Mouse (Mus musculus) MEL (cell line): Measurements from ENCODE around the gene Sntg2. TPM values are rescaled to one million over a fixed set of nuclear protein-coding genes. Genes with fewer than 3 reads are reported as not detected.

Experiments used
- DNase-seq: peaks from one replicate; pipeline ENCODE4 v3.0.0; 2011; ENCODE audit warnings: low read depth, low spot score
- H3K27ac ChIP-seq: 2 replicates; pipeline ENCODE4 v1.5.1; 2012; ENCODE audit warnings: low read depth, mild to moderate bottlenecking, control low read depth, low read length, moderate library complexity; ENCODE audit not compliant: control insufficient read depth
- H3K27me3 ChIP-seq, 2 experiments: fragments of 150-350 bp in 1 of 2; sonication (generic) in 1 of 2; 2 replicates each; pipeline ENCODE4 v1.6.1; 2012; ENCODE audit warnings: low read length in 2 of 2, mild to moderate bottlenecking in 2 of 2, improper control_type of control experiment in 1 of 2, moderate library complexity in 1 of 2; ENCODE audit not compliant: insufficient read depth in 2 of 2, control insufficient read depth in 1 of 2
- H3K36me3 ChIP-seq, 2 experiments: 2 replicates each; pipeline ENCODE4 v1.6.1; 2012 to 2014; ENCODE audit warnings: low read length in 2 of 2, improper control_type of control experiment in 1 of 2, inconsistent platforms in 1 of 2, mild to moderate bottlenecking in 1 of 2; ENCODE audit not compliant: insufficient read depth in 2 of 2, control insufficient read depth in 1 of 2
- H3K4me1 ChIP-seq, 2 experiments: fragments of 150-350 bp in 1 of 2; sonication (generic) in 1 of 2; 2 replicates each; pipeline ENCODE4 v1.6.1; 2012; ENCODE audit warnings: low read length in 2 of 2, improper control_type of control experiment in 1 of 2, mild to moderate bottlenecking in 1 of 2; ENCODE audit not compliant: insufficient read depth in 2 of 2, control insufficient read depth in 1 of 2
- H3K4me3 ChIP-seq, 2 experiments: fragments of 150-350 bp in 1 of 2; sonication (generic) in 1 of 2; 2 replicates each; pipeline ENCODE4 v1.5.1; 2012; ENCODE audit warnings: low read depth in 2 of 2, low read length in 2 of 2, mild to moderate bottlenecking in 2 of 2, moderate library complexity in 2 of 2, control low read depth in 1 of 2, improper control_type of control experiment in 1 of 2; ENCODE audit not compliant: control insufficient read depth in 1 of 2, insufficient read depth in 1 of 2
- H3K79me2 ChIP-seq: 2 replicates; pipeline ENCODE4 v1.6.1; 2012; ENCODE audit warnings: mild to moderate bottlenecking, low read length, moderate library complexity; ENCODE audit not compliant: control insufficient read depth, poor library complexity, insufficient read depth
- H3K9ac ChIP-seq: 2 replicates; pipeline ENCODE4 v1.6.1; 2012; ENCODE audit warnings: low read depth, mild to moderate bottlenecking, control low read depth, low read length, moderate library complexity; ENCODE audit not compliant: control insufficient read depth, poor library complexity, severe bottlenecking
- H3K9me3 ChIP-seq: fragments of 150-350 bp; sonication (generic); replicated peaks from 2 replicates; pipeline ENCODE4 v1.6.1; 2012; ENCODE audit warnings: mild to moderate bottlenecking, low read length, improper control_type of control experiment, moderate library complexity; ENCODE audit not compliant: insufficient read depth
- CHD1 ChIP-seq: IDR thresholded peaks from 2 replicates; pipeline ENCODE4 v1.6.1; 2012; ENCODE audit warnings: low read depth, mild to moderate bottlenecking, inconsistent platforms, low read length, improper control_type of control experiment
- CTCF ChIP-seq, 3 experiments: IDR thresholded peaks in 2 of 3; conservative IDR thresholded peaks in 1 of 3; 2 replicates each; pipeline ENCODE4 v1.5.1; 2011 to 2012; ENCODE audit warnings: low read length in 3 of 3, low read depth in 2 of 3, mild to moderate bottlenecking in 2 of 3, improper control_type of control experiment in 1 of 3, inconsistent platforms in 1 of 3, mixed read lengths in 1 of 3, moderate library complexity in 1 of 3; ENCODE audit not compliant: control insufficient read depth in 1 of 3, insufficient read depth in 1 of 3, poor library complexity in 1 of 3, severe bottlenecking in 1 of 3
- ETS1 ChIP-seq: IDR thresholded peaks from 2 replicates; pipeline ENCODE4 v1.6.1; 2012; ENCODE audit warnings: low read depth, mild to moderate bottlenecking, inconsistent platforms, low read length, improper control_type of control experiment, moderate library complexity
- GATA1 ChIP-seq: IDR thresholded peaks from 2 replicates; pipeline ENCODE4 v1.6.1; 2011; ENCODE audit warnings: low read depth, low read length, improper control_type of control experiment
- HCFC1 ChIP-seq: IDR thresholded peaks from 2 replicates; pipeline ENCODE4 v1.6.1; 2012; ENCODE audit warnings: low read depth, mild to moderate bottlenecking, inconsistent platforms, low read length, improper control_type of control experiment, moderate library complexity
- JUND ChIP-seq: IDR thresholded peaks from 2 replicates; pipeline ENCODE4 v1.6.1; 2011; ENCODE audit warnings: low read depth, mild to moderate bottlenecking, improper control_type of control experiment, low read length
- MAFK ChIP-seq: IDR thresholded peaks from 2 replicates; pipeline ENCODE4 v1.6.1; 2011; ENCODE audit warnings: low read depth, mild to moderate bottlenecking, low read length, improper control_type of control experiment, borderline replicate concordance
- MAX ChIP-seq: IDR thresholded peaks from 2 replicates; pipeline ENCODE4 v1.6.1; 2011; ENCODE audit warnings: low read length, improper control_type of control experiment
- MAZ ChIP-seq: IDR thresholded peaks from 2 replicates; pipeline ENCODE4 v1.6.1; 2012; ENCODE audit warnings: low read depth, mild to moderate bottlenecking, inconsistent platforms, low read length, improper control_type of control experiment
- MEF2A ChIP-seq: IDR thresholded peaks from 2 replicates; pipeline ENCODE4 v1.6.1; 2014; ENCODE audit warnings: low read depth, mild to moderate bottlenecking, inconsistent platforms, low read length, improper control_type of control experiment; ENCODE audit not compliant: poor library complexity, insufficient replicate concordance, severe bottlenecking; ENCODE audit errors: extremely low read depth
- MXI1 ChIP-seq: IDR thresholded peaks from 2 replicates; pipeline ENCODE4 v1.6.1; 2011; ENCODE audit warnings: mild to moderate bottlenecking, low read depth, low read length, improper control_type of control experiment
- MYC ChIP-seq: IDR thresholded peaks from 2 replicates; pipeline ENCODE4 v1.6.1; 2011; ENCODE audit warnings: low read depth, mild to moderate bottlenecking, low read length, improper control_type of control experiment, moderate library complexity
- NRF1 ChIP-seq: IDR thresholded peaks from 2 replicates; pipeline ENCODE4 v1.6.1; 2014; ENCODE audit warnings: low read depth, mild to moderate bottlenecking, inconsistent platforms, low read length, improper control_type of control experiment, moderate library complexity; ENCODE audit not compliant: poor library complexity, insufficient read depth, severe bottlenecking
- POLR2A ChIP-seq, 2 experiments: IDR thresholded peaks; 2 replicates each; pipeline ENCODE4 v1.6.1; 2011 to 2012; ENCODE audit warnings: low read length in 2 of 2, mild to moderate bottlenecking in 2 of 2, control low read depth in 1 of 2, improper control_type of control experiment in 1 of 2, low read depth in 1 of 2, moderate library complexity in 1 of 2; ENCODE audit not compliant: control insufficient read depth in 1 of 2, insufficient read depth in 1 of 2, poor library complexity in 1 of 2
- POLR2AphosphoS2 ChIP-seq: IDR thresholded peaks from 2 replicates; pipeline ENCODE4 v1.6.1; 2011; ENCODE audit warnings: low read length, improper control_type of control experiment
- POLR2AphosphoS5 ChIP-seq: IDR thresholded peaks from 2 replicates; pipeline ENCODE4 v1.6.1; 2012; ENCODE audit warnings: low read depth, borderline replicate concordance, mild to moderate bottlenecking, inconsistent platforms, low read length, moderate library complexity, mixed read lengths
- RAD21 ChIP-seq: IDR thresholded peaks from 2 replicates; pipeline ENCODE4 v1.6.1; 2011; ENCODE audit warnings: mild to moderate bottlenecking, low read depth, low read length, improper control_type of control experiment
- RCOR1 ChIP-seq: IDR thresholded peaks from 2 replicates; pipeline ENCODE4 v1.6.1; 2012; ENCODE audit warnings: low read depth, mild to moderate bottlenecking, inconsistent platforms, low read length, improper control_type of control experiment
- SIN3A ChIP-seq: IDR thresholded peaks from 2 replicates; pipeline ENCODE4 v1.6.1; 2012; ENCODE audit warnings: low read length, improper control_type of control experiment, inconsistent platforms
- TBP ChIP-seq: IDR thresholded peaks from 2 replicates; pipeline ENCODE4 v1.8.0; 2011; ENCODE audit warnings: low read depth, low read length, improper control_type of control experiment
- TCF12 ChIP-seq: IDR thresholded peaks from 2 replicates; pipeline ENCODE4 v1.6.1; 2014; ENCODE audit warnings: low read depth, mild to moderate bottlenecking, inconsistent platforms, low read length, improper control_type of control experiment, moderate library complexity
- UBTF ChIP-seq: IDR thresholded peaks from 2 replicates; pipeline ENCODE4 v1.6.1; 2012; ENCODE audit warnings: low read depth, mild to moderate bottlenecking, inconsistent platforms, low read length, improper control_type of control experiment, moderate library complexity, borderline replicate concordance; ENCODE audit not compliant: insufficient read depth
- USF1 ChIP-seq: IDR thresholded peaks from 2 replicates; pipeline ENCODE4 v1.6.1; 2014; ENCODE audit warnings: low read depth, mild to moderate bottlenecking, inconsistent platforms, low read length, improper control_type of control experiment, moderate library complexity
- ZMIZ1 ChIP-seq: IDR thresholded peaks from 2 replicates; pipeline ENCODE4 v1.6.1; 2012; ENCODE audit warnings: low read depth, mild to moderate bottlenecking, inconsistent platforms, low read length, improper control_type of control experiment, moderate library complexity
- ZNF384 ChIP-seq: IDR thresholded peaks from 2 replicates; pipeline ENCODE4 v1.6.1; 2012; ENCODE audit warnings: low read depth, mild to moderate bottlenecking, inconsistent platforms, low read length, improper control_type of control experiment
- polyA plus RNA-seq, 2 experiments: library from polyadenylated mRNA; stranded (reverse) in 1 of 2; unstranded in 1 of 2; fragments of >175 nt in 1 of 2; fragments of >200 nt in 1 of 2; gene quantifications; 2 replicates each; pipeline versions ENCODE4 v1.2.1 to v1.2.4; 2012; ENCODE audit warnings: low replicate concordance in 2 of 2, low read depth in 1 of 2; ENCODE audit not compliant: insufficient read length in 2 of 2, insufficient read depth in 1 of 2, missing spikeins in 1 of 2
- total RNA-seq: library from RNA; depleted of rRNA; stranded (reverse); fragments of 300-350 nt; gene quantifications from 2 replicates; pipeline ENCODE4 v1.2.3, GENCODE M21; 2012

Gene Sntg2
- total and polyA plus RNA-seq, 3 experiments = not detected

DNA sequence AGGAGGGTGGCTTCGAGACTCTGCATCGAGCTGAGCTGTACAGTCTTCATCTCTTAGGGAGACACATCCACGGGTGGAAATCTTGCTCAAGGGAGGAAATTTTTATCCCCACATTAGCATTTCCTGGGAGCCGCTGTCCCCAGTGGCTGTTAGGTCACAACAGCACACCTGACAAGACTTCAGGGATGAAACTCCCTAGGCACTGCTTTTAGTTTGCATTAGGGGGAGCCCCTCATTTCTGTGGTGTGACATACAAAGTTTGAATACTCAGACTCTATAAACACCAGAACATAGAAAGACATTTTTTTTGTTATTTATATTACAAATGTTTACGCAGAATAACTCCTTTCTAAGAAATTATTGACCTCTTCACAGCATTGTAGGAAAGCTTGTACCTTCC is 208.6 kb downstream of the Sntg2 start:
- Histone ChIP-seq H3K36me3 (no peaks in the 10 kb centered on the region), H3K27me3 (no peaks in the 10 kb centered on the region)
- DNase-seq = no peak
- no peak for TF ChIP-seq GATA1
- TF ChIP-seq POLR2AphosphoS2 = no peak
- no peak for TF ChIP-seq MYC
- TF ChIP-seq CTCF (IDR thresholded peaks at IDR 0.05 in 2 of 3, conservative IDR thresholded peaks at IDR 0.05 in 1 of 3; ENCODE audit: control insufficient read depth in 1 of 3, insufficient read depth in 1 of 3, low read depth in 2 of 3, low read length in 3 of 3, poor library complexity in 1 of 3, severe bottlenecking in 1 of 3) = no peak
- TF ChIP-seq RAD21 = no peak
- TF ChIP-seq HCFC1 = no peak
- no peak for TF ChIP-seq CHD1
- TF ChIP-seq SIN3A = no peak
- TF ChIP-seq POLR2AphosphoS5 = no peak
- TF ChIP-seq MXI1 = no peak
- no peak for TF ChIP-seq MEF2A
- TF ChIP-seq ETS1 = no peak
- TF ChIP-seq ZMIZ1 = no peak
- no peak for TF ChIP-seq TCF12
- TF ChIP-seq UBTF = no peak
- no peak for TF ChIP-seq POLR2A (IDR thresholded peaks at IDR 0.05; ENCODE audit: control insufficient read depth in 1 of 2, insufficient read depth in 1 of 2, low read depth in 1 of 2, low read length in 2 of 2, poor library complexity in 1 of 2)
- no peak for TF ChIP-seq MAFK
- TF ChIP-seq JUND = no peak
- TF ChIP-seq USF1 = no peak
- TF ChIP-seq, all 39 proteins: peak for 0
- H3K9me3 ChIP-seq = no peaks in the 10 kb centered on the region
- H3K27ac ChIP-seq = no peak overlapping the region
- no peak overlapping the region for H3K4me3 ChIP-seq
- H3K4me1 ChIP-seq = no peaks in the 10 kb centered on the region
- no peak overlapping the region for H3K9ac ChIP-seq
- no peaks in the 10 kb centered on the region for H3K79me2 ChIP-seq

DNA sequence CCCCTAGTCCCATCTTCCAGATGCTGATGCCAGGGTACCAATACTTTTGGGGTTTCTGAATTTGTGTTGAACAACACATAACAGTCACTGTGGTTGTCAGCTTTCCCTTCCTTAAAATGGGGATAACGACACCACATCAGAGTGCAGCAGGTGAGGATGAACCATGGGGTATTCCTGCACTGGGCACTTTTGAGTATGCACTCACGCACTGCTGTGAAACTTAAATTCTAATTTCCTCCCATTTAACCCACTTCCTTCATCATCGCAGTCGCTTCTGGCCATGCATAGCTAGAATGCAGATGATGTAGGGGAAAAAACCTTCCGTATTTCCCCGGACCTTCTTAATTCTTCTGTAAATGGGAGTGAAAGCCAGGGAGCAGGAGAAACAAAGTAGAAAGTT is 209.2 kb downstream of the Sntg2 start:
- Histone ChIP-seq H3K4me1 (no peaks in the 10 kb centered on the region), H3K4me3 (no peak overlapping the region)
- DNase-seq = no peak

More for the DNA sequence above, 209.2 kb downstream of the Sntg2 start:
- no peaks in the 10 kb centered on the region for H3K9me3 ChIP-seq
- TF ChIP-seq MAZ (no peak), MAX (no peak), MXI1 (no peak), NRF1 (no peak), TBP (no peak), UBTF (no peak), SIN3A (no peak), ETS1 (no peak), MYC (no peak), JUND (no peak), RCOR1 (no peak), ZNF384 (no peak)
- TF ChIP-seq, all 39 proteins: peak for 0
- H3K27me3 ChIP-seq = no peaks in the 10 kb centered on the region
- no peaks in the 10 kb centered on the region for H3K36me3 ChIP-seq
- H3K27ac ChIP-seq = no peak overlapping the region
- no peak overlapping the region for H3K9ac ChIP-seq
- H3K79me2 ChIP-seq = no peaks in the 10 kb centered on the region
